Mouse (Mus musculus): ENCODE data around the gene Akap9.

GRCm38 (mm10) chr5:3927801-3928689, at the start of gene Akap9:
- TF ChIP-seq SMC3 (IDR thresholded peaks at IDR 0.05; ENCODE audit: low read depth, low read length) (no peak), USF2 (IDR thresholded peaks at IDR 0.05; ENCODE audit: borderline replicate concordance in 1 of 2, insufficient read depth in 1 of 2, low read depth in 1 of 2, low read length in 2 of 2) (no peak), CTCF (IDR thresholded peaks at IDR 0.05 in 2 of 3, conservative IDR thresholded peaks at IDR 0.05 in 1 of 3; ENCODE audit: control insufficient read depth in 1 of 3, insufficient read depth in 1 of 3, low read depth in 2 of 3, low read length in 3 of 3, poor library complexity in 1 of 3, severe bottlenecking in 1 of 3) (no peak), POLR2A (IDR thresholded peaks at IDR 0.05; ENCODE audit: control insufficient read depth in 1 of 2, insufficient read depth in 1 of 2, low read depth in 1 of 2, low read length in 2 of 2, poor library complexity in 1 of 2) (peak; percentile 72 to 88), JUND (IDR thresholded peaks at IDR 0.05; ENCODE audit: low read depth, low read length) (no peak), TCF12 (IDR thresholded peaks at IDR 0.05; ENCODE audit: low read depth, low read length) (no peak), MYC (IDR thresholded peaks at IDR 0.05; ENCODE audit: low read depth, low read length) (no peak), GABPA (IDR thresholded peaks at IDR 0.05; ENCODE audit: low read depth, low read length) (no peak), CHD1 (IDR thresholded peaks at IDR 0.05; ENCODE audit: low read depth, low read length) (no peak), ZNF384 (IDR thresholded peaks at IDR 0.05; ENCODE audit: low read depth, low read length) (no peak), USF1 (IDR thresholded peaks at IDR 0.05; ENCODE audit: low read depth, low read length) (no peak)
